Mouse (Mus musculus): ENCODE data around the gene Ccdc167. TPM values are rescaled to one million over a fixed set of nuclear protein-coding genes. Genes with fewer than 3 reads are reported as not detected.
A peak's percentile ranks its signal among the peaks of the same experiment; 100 is the strongest.

Gene Ccdc167
- total RNA-seq, 2 experiments from 2014 or later = 8.9 to 17.2 TPM

- ATAC-seq (ENCODE audit: poor library complexity, severe bottlenecking) = no peak
These were observed 75.9 kb downstream of the Ccdc167 start for GRCm38 (mm10) chr17:29640971-29641370.

- peak; percentile 70 for ATAC-seq (ENCODE audit: poor library complexity, severe bottlenecking)
These were observed 78.9 kb downstream of the Ccdc167 start for GRCm38 (mm10) chr17:29637895-29638294.

GRCm38 (mm10) chr17:29637377-29637776, 79.5 kb downstream of the Ccdc167 start:
- ATAC-seq (ENCODE audit: poor library complexity, severe bottlenecking) = no peak

Other genes starting within 250 kb of the Ccdc167 start
- 65.2 and 66.9 TPM in 2 replicates for gene Pim1, start 226.3 kb downstream of the Ccdc167 start, total RNA-seq (2015)
- 155 and 168 TPM in 2 replicates for gene Pim1, start 226.3 kb downstream of the Ccdc167 start, total RNA-seq (2017)
- not detected in 2 replicates for gene Gm17657, start 167.4 kb downstream of the Ccdc167 start, total RNA-seq (2015)
- gene Gm17657, start 167.4 kb downstream of the Ccdc167 start, total RNA-seq (2017) = not detected in 2 replicates
- 11.3 and 11.5 TPM in 2 replicates for gene Tbc1d22b, start 167.3 kb downstream of the Ccdc167 start, total RNA-seq (2015)
- 4.9 and 6.8 TPM in 2 replicates for gene Tbc1d22b, start 167.3 kb downstream of the Ccdc167 start, total RNA-seq (2017)
- not detected in 2 replicates for gene Tmem217, start 164.7 kb downstream of the Ccdc167 start, total RNA-seq (2015)
- gene Tmem217, start 164.7 kb downstream of the Ccdc167 start, total RNA-seq (2017) = 0.18 and 0.65 TPM in 2 replicates
- 17.5 and 24.2 TPM in 2 replicates for gene Rnf8, start 102.3 kb downstream of the Ccdc167 start, total RNA-seq (2015)
- gene Rnf8, start 102.3 kb downstream of the Ccdc167 start, total RNA-seq (2017) = 28.1 and 31.8 TPM in 2 replicates
- 1.7 and 2.1 TPM in 2 replicates for gene Gm28043, start 102.2 kb downstream of the Ccdc167 start, total RNA-seq (2015)
- gene Gm28043, start 102.2 kb downstream of the Ccdc167 start, total RNA-seq (2017) = 9.3 and 11.6 TPM in 2 replicates
- 31.4 and 43.2 TPM in 2 replicates for gene Cmtr1, start 56.4 kb downstream of the Ccdc167 start, total RNA-seq (2015)
- 242 and 307 TPM in 2 replicates for gene Cmtr1, start 56.4 kb downstream of the Ccdc167 start, total RNA-seq (2017)

All from megakaryocyte, adult 5-6 weeks (primary cell).